Mouse (Mus musculus) mouse trophoblast stem cell (cell line): Measurements from ENCODE around the gene Vmn1r114.
"Not testable (repeated sequence)": the region's sequence is repeated elsewhere in the genome, so short reads cannot be mapped to it uniquely, and the experiment has no call there.

Experiments used
- in situ Hi-C, 2 experiments: fragments of 300-500 bp; cut with MseI, MboI; formaldehyde crosslinking; loops; 2 replicates in 1 of 2; 3 replicates in 1 of 2; pipeline ENCODE4 v1.15.1; 2025

Gene Vmn1r114

GRCm38 (mm10) chr7:20812086-20812485 is at the start of gene Vmn1r114:
Gene Vmn1r114, minus strand, starts transcription at chr7:20812186.
- in situ Hi-C loops: not testable (repeated sequence)

GRCm38 (mm10) chr7:20844885-20845284 is 32.9 kb upstream of the Vmn1r114 start, which contains the start of gene Vmn1r115:
Gene Vmn1r115, minus strand, starts transcription at chr7:20844985.
- in situ Hi-C loops: not testable (repeated sequence)

- in situ Hi-C loops: not testable (repeated sequence)
Measured at GRCm38 (mm10) chr7:20786985-20787384, 25.0 kb downstream of the Vmn1r114 start, which contains the start of gene Vmn1r113. Gene Vmn1r113, plus strand, starts transcription at chr7:20787285.

GRCm38 (mm10) chr7:20770885-20771284 is 41.1 kb downstream of the Vmn1r114 start, which contains the start of gene Vmn1r112:
Gene Vmn1r112, plus strand, starts transcription at chr7:20771185.
- in situ Hi-C loops: not testable (repeated sequence)
